Mouse (Mus musculus): ENCODE measurements around the gene Foxp2. TPM values are rescaled to one million over a fixed set of nuclear protein-coding genes. Genes with fewer than 3 reads are reported as not detected.

Gene Foxp2
- total and polyA plus RNA-seq, 2 experiments from 2014 or later = 34.6 to 69.7 TPM

DNA sequence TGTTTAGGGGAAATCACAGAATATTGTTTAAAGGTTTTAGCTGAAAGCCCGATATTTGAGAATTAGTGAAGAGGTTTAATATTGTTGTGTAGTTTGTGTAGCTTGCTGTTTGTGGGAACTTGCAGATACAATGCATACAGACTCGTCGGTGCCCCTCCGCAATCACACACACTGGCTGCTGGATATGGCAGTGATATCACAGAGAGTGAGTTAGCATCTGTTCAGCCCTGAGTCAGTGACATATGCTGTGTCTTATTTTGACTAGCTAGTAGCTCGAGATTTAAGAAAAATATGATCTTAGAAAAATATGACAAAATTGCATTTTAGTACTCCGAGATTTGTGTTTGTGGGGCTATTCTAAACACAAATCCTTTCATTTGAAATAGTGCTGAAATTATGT lies 49.9 kb downstream of the Foxp2 start:
- no peak for TF ChIP-seq CTCF (IDR thresholded peaks at IDR 0.05; ENCODE audit: low read depth)
- 80% methylated on average over 6 of the region's 6 CpGs for WGBS
- no peaks in the 10 kb centered on the region for H3K9me3 ChIP-seq (ENCODE audit: low read length)

DNA sequence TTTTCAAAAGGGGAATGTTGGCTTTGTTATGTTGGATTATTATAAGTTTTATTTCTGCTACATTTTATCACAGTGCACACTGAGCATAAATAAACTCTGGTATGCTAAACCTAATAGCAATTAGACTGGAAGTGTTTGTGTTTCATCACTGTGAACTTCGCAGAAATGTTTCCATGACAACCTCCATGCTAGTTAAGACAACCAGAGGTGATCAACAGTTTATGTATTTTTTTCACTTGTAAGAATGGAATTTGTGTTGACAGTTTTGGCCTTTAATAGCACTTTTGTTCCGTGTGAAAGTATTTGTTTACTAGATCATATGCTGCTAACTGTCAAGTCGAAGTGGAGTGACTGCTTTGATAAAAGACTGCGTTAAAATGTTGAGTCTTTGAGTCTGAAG lies 51.6 kb downstream of the Foxp2 start:
- no peak overlapping the region for H3K9ac ChIP-seq (replicated peaks; ENCODE audit: low read length)
- H3K27me3 ChIP-seq (ENCODE audit: insufficient read depth, low read length) = no peaks in the 10 kb centered on the region
- DNase-seq (ENCODE audit: low spot score) (no peak), ATAC-seq (no peak)
- no peaks in the 10 kb centered on the region for H3K36me3 ChIP-seq (ENCODE audit: insufficient read depth, low read length)
- no peak for TF ChIP-seq CTCF (IDR thresholded peaks at IDR 0.05; ENCODE audit: low read depth)
- no peak overlapping the region for H3K4me3 ChIP-seq (ENCODE audit: low read length)
- no peak overlapping the region for H3K4me2 ChIP-seq (ENCODE audit: low read depth, low read length)
- no peak overlapping the region for H3K27ac ChIP-seq
- 25% methylated on average over 4 of the region's 4 CpGs for WGBS
- no peaks in the 10 kb centered on the region for H3K4me1 ChIP-seq (ENCODE audit: insufficient read depth, low read length)
- H3K9me3 ChIP-seq (ENCODE audit: low read length) = no peaks in the 10 kb centered on the region

More for the DNA sequence above, 49.9 kb downstream of the Foxp2 start:
- no peaks in the 10 kb centered on the region for H3K4me1 ChIP-seq (ENCODE audit: insufficient read depth, low read length)
- no peaks in the 10 kb centered on the region for H3K36me3 ChIP-seq (ENCODE audit: insufficient read depth, low read length)
- DNase-seq (ENCODE audit: low spot score) = no peak
- H3K27me3 ChIP-seq (ENCODE audit: insufficient read depth, low read length) = no peaks in the 10 kb centered on the region
- no peak for ATAC-seq
- H3K27ac ChIP-seq = no peak overlapping the region
- H3K4me2 ChIP-seq (ENCODE audit: low read depth, low read length) = no peak overlapping the region
- no peak overlapping the region for H3K9ac ChIP-seq (replicated peaks; ENCODE audit: low read length)
- no peak overlapping the region for H3K4me3 ChIP-seq (ENCODE audit: low read length)

DNA sequence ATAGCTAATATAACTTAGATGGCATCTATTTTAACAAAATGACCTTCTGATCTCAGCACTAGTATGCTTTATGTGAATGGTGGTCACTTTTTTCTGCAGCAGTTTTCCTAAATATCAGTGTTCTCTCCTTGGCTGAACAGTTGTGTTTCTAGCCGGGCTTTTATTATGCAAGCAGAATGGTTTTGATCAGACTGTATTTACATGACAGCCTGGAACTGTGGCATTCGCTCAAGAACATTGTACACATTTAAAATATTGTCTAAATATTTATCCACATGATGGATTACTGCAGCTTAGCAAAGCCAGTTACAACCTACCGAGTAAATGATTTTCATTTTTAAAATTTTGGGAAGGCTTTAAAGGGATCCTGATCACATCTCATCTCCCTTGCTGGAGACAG lies 75.9 kb downstream of the Foxp2 start:
- no peaks in the 10 kb centered on the region for H3K4me1 ChIP-seq (ENCODE audit: insufficient read depth, low read length)
- TF ChIP-seq CTCF (IDR thresholded peaks at IDR 0.05; ENCODE audit: low read depth) = no peak
- H3K36me3 ChIP-seq (ENCODE audit: insufficient read depth, low read length) = no peaks in the 10 kb centered on the region
- no peaks in the 10 kb centered on the region for H3K9me3 ChIP-seq (ENCODE audit: low read length)
- 77% methylated on average over 3 of the region's 3 CpGs for WGBS
- H3K27ac ChIP-seq = no peak overlapping the region
- H3K4me2 ChIP-seq (ENCODE audit: low read depth, low read length) = no peak overlapping the region
- DNase-seq (ENCODE audit: low spot score) = no peak
- H3K27me3 ChIP-seq (ENCODE audit: insufficient read depth, low read length) = no peaks in the 10 kb centered on the region
- no peak for ATAC-seq
- H3K4me3 ChIP-seq (ENCODE audit: low read length) = no peak overlapping the region
- H3K9ac ChIP-seq (replicated peaks; ENCODE audit: low read length) = no peak overlapping the region

DNA sequence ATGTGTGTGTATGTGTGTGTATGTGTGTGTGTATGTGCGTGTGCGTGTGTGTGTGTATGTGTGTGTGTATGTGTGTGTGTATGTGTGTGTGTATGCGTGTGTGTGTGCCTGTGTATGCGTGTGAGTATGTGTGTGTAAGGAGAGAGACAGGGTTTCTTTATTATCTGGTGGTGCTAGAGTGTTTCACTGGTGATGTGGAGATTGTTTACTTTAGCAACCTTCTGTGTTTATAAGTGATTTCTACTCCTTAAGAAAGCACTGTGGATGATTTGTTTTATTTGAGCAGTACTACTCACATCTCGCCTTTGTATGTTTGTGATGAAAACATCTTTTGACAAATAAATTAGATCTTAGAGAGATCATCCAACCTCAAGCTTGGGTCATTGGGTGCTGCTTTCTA lies 77.1 kb downstream of the Foxp2 start:
- Histone ChIP-seq H3K9ac (replicated peaks; ENCODE audit: low read length) (no peak overlapping the region), H3K27ac (no peak overlapping the region), H3K36me3 (ENCODE audit: insufficient read depth, low read length) (no peaks in the 10 kb centered on the region), H3K4me1 (ENCODE audit: insufficient read depth, low read length) (no peaks in the 10 kb centered on the region), H3K9me3 (ENCODE audit: low read length) (no peaks in the 10 kb centered on the region), H3K4me3 (ENCODE audit: low read length) (no peak overlapping the region), H3K27me3 (ENCODE audit: insufficient read depth, low read length) (no peaks in the 10 kb centered on the region), H3K4me2 (ENCODE audit: low read depth, low read length) (no peak overlapping the region)
- DNase-seq (ENCODE audit: low spot score) (no peak), ATAC-seq (no peak)
- no peak for TF ChIP-seq CTCF (IDR thresholded peaks at IDR 0.05; ENCODE audit: low read depth)
- WGBS = 88% methylated on average over 5 of the region's 5 CpGs

DNA sequence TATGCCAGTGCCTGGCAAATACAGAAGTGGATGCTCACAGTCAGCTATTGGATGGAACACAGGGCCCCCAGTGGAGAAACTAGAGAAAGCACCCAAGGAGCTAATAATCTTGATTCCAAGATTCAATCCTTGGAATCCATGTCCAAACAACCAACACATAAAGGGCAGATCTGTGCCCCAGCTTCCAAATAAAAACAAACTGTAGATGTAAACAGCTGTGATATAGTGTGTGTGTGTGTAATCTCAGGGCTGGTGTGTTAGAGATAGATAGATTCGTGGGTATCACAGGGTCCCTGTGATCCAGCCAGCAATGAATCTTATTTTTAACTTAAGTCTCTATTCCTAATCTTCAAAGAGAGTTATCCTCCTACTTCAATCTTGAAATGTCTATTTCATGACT lies 107.0 kb downstream of the Foxp2 start:
- Histone ChIP-seq H3K9ac (replicated peaks; ENCODE audit: low read length) (no peak overlapping the region), H3K4me2 (ENCODE audit: low read depth, low read length) (no peak overlapping the region), H3K4me3 (ENCODE audit: low read length) (no peak overlapping the region), H3K27ac (no peak overlapping the region), H3K27me3 (ENCODE audit: insufficient read depth, low read length) (no peaks in the 10 kb centered on the region), H3K9me3 (ENCODE audit: low read length) (no peaks in the 10 kb centered on the region), H3K36me3 (ENCODE audit: insufficient read depth, low read length) (no peaks in the 10 kb centered on the region), H3K4me1 (ENCODE audit: insufficient read depth, low read length) (no peaks in the 10 kb centered on the region)
- WGBS = 89% methylated on average over 1 of the region's 1 CpGs
- TF ChIP-seq CTCF (IDR thresholded peaks at IDR 0.05; ENCODE audit: low read depth) = no peak; the same call in 1 of the 2 replicates
- ATAC-seq (no peak), DNase-seq (ENCODE audit: low spot score) (no peak)

DNA sequence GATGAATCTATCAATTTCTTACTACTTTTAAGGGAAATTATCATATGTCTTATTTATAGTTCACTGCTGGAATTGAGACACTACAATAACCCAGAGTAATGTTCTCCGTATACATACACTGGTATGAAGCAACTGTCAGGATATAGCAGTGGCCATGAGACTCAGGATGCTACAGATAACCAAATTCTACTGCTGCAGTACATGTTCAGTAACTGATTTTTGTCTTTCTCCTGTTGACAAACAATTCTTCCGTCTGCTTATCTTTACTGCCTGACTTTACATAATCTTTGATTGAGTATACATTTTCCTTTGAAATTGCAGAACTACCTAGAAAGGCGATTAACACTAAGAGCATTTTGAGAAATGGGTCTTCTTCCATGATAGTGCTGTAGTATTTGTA lies 127.3 kb downstream of the Foxp2 start:
- H3K9ac ChIP-seq (replicated peaks; ENCODE audit: low read length) = no peak overlapping the region
- H3K9me3 ChIP-seq (ENCODE audit: low read length) = no peaks in the 10 kb centered on the region
- ATAC-seq (no peak), DNase-seq (ENCODE audit: low spot score) (no peak)
- H3K27ac ChIP-seq = no peak overlapping the region
- no peak overlapping the region for H3K4me3 ChIP-seq (ENCODE audit: low read length)
- H3K4me1 ChIP-seq (ENCODE audit: insufficient read depth, low read length) = no peaks in the 10 kb centered on the region
- no peak overlapping the region for H3K4me2 ChIP-seq (ENCODE audit: low read depth, low read length)
- WGBS = 84% methylated on average over 3 of the region's 3 CpGs
- H3K36me3 ChIP-seq (ENCODE audit: insufficient read depth, low read length) = no peaks in the 10 kb centered on the region
- TF ChIP-seq CTCF (IDR thresholded peaks at IDR 0.05; ENCODE audit: low read depth) = no peak
- no peaks in the 10 kb centered on the region for H3K27me3 ChIP-seq (ENCODE audit: insufficient read depth, low read length)

DNA sequence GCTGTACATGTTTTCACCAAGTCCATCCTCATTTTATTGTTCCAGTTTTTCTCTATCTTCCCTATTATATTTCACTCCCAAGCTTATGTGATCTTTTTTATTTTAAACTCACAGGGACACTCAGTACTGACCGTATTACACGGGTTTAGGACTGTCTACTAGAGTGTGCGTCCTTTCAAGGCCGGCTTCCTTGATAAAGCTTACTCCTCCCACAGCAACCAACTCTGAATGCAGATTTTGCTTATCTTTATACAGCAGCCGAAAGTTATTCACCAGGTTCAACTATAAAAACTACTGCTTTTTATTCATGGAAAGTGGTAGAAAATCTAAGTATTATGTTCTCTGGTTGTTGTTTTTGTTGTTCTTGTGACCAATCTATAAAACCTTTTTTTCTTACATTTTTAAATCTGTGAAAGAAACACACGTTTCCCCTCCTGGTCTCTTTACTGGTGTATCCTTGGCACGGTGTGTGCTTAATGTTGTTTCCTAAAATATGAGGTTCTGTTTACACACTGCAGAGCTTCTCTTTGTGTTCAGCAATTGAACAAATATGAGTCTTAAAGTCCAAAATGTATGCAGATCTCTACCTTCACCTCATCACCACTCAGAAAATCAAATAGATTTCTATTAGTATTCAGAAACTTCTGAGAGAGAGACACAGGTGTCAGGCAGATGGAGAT lies 128.4 kb downstream of the Foxp2 start:
- ATAC-seq = no peak
- Histone ChIP-seq H3K27ac (no peak overlapping the region), H3K27me3 (ENCODE audit: insufficient read depth, low read length) (no peaks in the 10 kb centered on the region), H3K4me1 (ENCODE audit: insufficient read depth, low read length) (no peaks in the 10 kb centered on the region), H3K36me3 (ENCODE audit: insufficient read depth, low read length) (no peaks in the 10 kb centered on the region), H3K9me3 (ENCODE audit: low read length) (no peaks in the 10 kb centered on the region), H3K9ac (replicated peaks; ENCODE audit: low read length) (no peak overlapping the region), H3K4me2 (ENCODE audit: low read depth, low read length) (no peak overlapping the region), H3K4me3 (ENCODE audit: low read length) (no peak overlapping the region)
- 79% methylated on average over 7 of the region's 7 CpGs for WGBS
- no peak for DNase-seq (ENCODE audit: low spot score)
- no peak for TF ChIP-seq CTCF (IDR thresholded peaks at IDR 0.05; ENCODE audit: low read depth)
